Mouse (Mus musculus) activated CD4-positive, CD25-positive, alpha-beta regulatory T cell, adult 4 months (primary cell): ENCODE results near the gene Bod1. TPM values are rescaled to one million over a fixed set of nuclear protein-coding genes. Genes with fewer than 3 reads are reported as not detected.

Source experiments
- ATAC-seq: one replicate; pipeline ENCODE4 v1.8.0; 2017
- polyA plus RNA-seq, 2 experiments: library from polyadenylated mRNA; unstranded; fragments of 100-300 nt; shearing (Covaris generic); gene quantifications; one replicate each; pipeline ENCODE4 v1.2.1; 2017

Bod1 gene
- polyA plus RNA-seq, 2 experiments from 2014 or later: 4.9 to 6.2 TPM

DNA sequence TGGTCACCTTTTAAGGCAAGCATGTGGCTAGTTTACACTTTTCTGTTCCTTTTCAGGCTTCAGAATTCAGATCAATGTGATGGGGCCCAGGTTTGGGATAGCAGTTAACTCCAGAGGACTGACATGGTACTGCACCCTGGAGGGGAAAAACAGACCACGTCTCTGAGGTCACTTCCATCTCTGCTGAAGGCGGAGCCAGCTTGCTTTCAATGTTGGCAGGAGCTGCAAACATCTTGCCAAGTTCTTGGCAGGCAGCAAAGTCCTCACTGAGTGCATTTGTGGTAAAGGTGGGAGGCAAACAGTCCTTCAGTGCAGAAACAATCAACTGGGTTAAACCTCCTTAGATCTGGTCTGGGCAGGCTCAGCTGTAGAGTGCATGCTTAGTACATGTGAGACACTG, 7.5 kb downstream of the Bod1 start:
- peak; percentile 46 for ATAC-seq

DNA sequence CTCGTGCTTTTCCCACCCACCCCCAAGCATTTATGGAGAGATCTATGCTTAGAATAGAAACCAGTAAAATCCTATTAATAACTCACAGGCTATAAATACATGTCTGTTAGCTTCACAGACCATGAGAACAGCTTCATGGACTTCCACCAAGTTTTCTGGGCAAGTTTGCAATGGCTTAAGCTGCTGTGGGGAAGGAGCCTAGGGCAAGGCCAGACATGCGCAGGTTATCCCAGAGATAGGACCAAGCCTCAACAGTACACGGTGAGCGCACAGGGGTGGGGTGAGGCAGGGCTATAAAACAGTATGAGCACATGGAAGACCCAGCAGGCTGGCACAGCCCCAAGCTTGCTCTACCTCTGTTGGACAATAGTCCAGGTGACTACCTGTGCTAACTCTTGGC, 8.2 kb downstream of the Bod1 start:
- ATAC-seq: no peak

DNA sequence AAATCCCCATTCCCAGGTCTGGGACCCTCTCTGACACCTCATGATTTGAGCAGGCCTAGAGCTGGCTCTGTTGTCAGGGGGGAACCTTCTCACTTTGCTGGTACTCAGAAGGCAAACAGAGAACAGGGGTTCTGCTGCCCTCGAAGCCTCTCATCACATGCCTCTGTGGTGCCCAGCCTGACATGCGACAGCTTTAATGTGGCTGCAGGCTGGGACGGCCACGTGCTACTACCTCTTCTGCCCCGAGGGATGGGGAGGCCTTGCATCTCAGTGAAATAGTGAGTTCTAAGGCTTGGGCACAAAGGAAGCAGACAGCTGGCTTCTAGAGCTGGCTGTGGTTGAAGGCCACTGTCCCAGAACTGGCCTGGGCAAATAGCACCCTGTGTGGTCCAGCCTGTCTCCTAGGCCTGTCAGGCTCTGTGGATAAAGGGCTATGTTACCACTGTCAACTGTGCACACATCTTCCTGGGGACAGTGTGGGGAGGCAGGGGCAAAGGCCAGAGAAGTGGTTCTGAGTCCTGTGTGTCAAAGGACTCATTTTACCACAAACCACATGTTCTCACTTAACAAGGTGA, 8.7 kb downstream of the Bod1 start:
- no peak for ATAC-seq

DNA sequence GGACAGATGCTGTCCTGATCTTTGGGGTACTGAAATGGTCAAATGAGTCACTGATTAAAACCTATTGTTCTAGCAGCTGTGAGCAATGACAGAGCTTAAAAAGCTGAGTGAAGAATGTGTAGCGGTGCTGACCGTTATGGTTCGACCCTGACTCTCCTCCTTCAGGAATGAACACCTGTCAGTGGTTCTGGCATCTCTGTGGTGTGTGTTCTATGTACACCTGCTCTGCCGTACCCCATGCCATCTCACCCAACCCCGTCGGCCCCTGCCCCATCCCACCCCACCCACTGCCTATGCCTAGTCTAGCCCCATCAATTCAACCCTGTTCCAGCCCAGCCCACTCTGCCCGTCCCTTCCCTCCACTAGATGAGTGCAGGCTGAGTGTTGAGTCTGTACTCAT, 9.5 kb downstream of the Bod1 start:
- ATAC-seq: no peak

DNA sequence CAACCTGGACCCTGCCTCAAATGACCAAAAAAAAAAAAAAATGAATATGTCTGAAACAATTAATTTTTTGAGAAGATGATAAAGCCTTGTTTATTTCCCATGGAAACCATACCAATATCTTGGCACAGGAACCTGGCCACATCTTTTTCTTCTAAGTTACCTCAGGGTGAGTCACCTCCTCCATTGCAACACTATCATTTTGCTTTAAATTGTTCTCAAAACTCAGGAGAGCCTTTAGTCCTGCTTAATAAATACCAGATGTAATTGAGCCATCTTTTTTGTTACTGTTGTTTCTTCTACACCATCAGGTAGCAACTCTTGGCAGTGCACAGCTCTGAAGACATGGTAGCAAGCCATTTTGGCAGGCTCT, 13.9 kb downstream of the Bod1 start:
- ATAC-seq: no peak

DNA sequence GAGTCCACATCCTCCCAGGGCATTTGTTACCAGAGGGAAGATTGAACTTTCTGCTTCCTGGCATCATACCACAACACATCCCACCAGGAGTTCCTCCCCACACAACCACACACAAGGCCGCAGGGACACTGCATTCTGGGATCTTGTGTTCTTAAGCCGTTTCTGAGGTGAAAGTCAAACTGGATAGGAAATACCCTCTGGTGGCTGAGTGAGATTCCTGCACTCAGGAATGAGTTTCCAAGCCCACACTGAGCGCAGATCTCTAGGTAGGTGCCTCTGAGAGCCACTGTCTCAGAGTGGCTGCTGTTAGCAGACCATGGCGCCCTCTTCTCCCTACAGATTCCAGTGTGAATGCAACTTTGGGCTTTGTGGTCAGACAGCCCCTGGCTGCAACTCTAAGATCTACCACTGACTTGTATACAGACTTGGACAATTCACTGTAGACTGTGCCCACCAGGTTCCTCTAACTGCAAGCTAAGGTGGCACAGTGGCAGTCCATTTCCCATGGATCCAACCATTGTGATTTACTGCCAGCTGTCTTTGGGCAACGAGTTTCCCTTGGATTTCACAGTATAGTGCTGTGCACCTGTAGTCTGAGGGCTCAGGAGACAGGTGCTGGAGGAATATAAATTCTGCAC, 14.4 kb downstream of the Bod1 start:
- ATAC-seq: no peak

DNA sequence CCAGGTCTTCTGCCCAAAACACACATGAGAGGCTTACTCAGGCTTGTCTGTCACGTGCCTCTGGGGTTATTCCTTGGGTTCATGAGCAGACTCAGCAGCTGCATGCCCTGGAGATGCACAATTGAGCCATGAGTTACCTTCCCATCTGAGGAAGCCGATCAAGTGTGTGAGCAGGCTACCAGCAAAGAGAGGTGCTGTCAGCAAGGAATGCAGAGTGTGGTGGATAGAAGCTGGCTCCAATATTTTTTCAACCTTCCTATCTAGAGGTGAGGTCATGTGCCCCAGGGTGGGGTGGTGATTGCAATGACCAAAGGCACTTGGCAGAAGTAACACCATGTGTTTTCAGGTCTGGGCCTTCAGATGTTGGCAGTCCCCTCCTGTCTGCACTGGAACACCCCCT, 22.2 kb downstream of the Bod1 start:
- ATAC-seq: no peak

DNA sequence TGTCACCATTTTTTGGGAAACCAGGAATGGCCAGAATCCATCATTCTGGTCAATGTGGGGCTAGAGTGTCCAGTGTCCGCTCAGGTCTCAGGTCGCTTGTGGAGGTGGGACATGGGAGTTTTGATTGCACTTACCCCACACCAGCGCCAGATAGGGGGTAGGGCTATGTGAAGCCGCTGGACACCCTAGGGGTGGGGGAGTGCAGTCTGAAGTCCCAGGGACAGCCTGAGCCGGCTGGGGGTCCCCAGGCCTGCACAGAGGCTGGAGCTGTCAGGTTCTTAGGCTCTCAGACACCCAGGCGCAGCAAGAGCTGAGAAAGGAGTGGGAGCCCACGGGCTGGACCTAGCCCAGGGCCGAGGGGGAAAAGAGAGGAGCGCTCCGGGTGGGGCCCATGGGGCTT, 24.4 kb downstream of the Bod1 start:
- no peak for ATAC-seq

DNA sequence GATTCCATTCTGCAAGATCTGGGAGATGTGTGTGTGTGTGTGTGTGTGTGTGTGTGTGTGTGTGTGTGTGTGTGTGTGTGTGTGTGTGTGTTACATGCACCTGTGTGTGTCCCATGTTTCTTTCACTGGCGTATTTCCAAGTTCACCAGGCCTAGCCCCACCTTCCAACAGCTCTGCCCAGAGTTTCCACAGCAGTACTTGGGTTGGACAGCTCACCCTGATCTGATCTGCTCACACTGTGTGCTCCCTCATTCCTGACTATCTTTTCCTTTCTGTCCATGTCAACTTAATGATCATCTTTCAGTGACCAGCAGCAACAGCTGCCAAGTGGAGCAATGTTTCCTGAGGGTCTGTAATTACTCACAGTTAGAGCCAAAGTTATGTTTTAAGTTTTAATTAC, 25.1 kb downstream of the Bod1 start:
- no peak for ATAC-seq

DNA sequence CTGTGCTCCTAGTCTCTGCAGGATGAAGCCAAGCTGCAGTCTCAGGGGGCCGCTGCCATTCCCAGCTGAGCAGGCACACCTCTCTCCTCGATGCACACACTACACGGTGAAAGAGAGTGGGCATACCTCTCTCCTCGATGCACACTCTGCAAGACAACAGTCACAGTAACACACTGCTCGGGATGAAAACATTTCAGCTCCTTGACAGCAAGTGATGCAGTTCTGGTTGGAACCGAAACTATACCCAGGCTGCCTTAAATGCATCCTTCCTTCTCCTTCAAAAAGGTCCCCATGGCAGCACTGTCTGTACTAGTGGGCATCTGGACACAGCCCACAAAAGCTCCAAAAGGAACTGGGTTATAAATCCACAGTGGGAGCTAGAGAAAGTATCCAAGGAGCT, 28.6 kb downstream of the Bod1 start:
- no peak for ATAC-seq

DNA sequence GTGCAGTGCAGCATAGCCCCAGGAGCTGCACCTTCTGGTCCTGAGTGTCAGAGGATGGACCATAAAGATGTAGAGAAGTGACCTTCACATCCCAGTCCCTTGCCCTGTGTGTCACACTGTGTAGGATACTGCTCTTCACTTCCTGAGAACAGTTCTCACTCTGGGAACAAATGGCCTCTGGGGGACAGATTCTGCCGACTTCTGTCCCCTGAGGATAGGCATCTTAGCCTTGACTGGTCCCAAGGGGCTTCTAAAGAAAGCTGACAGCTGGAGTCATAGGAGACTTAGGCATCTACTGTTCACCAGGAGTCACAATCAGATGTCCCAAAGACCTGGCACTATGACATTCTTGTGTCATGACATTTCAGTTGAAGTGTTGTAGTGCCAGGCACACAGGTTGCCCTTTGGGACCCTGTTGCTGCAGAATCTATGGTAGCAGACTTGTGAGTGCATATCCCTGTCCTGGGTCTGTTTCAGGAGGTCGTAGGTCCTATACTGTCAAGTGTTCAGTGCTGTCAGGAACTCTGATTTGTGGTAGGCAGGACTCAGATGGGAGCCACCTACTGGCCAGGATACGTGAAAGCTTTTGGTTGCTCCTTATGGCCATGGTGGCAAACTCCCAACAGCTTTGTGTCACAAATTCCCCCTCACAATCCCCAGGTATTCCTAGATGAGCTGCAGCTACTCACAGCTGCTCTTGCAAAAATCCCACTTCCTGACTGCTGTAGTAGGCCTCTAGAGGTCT, 30.4 kb downstream of the Bod1 start:
- no peak for ATAC-seq

DNA sequence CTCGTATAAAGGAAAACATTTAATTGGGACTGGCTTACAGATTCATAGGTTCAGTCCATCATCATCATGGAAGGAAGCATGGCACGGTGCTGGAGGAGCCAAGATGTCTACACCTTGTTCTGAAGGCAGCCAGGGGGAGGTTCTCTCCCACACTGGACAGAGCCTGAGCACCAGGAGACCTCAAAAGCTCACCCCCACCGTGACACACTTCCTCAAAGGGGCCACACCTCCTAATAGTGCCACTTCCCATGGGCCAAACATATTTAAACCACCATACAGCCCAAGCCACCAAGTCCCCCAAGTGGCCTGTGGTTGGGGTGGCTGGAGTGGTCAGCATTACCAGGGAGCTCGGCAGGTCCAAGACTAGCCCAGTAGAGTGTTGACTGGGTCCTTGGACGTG, 31.5 kb downstream of the Bod1 start:
- no peak for ATAC-seq

DNA sequence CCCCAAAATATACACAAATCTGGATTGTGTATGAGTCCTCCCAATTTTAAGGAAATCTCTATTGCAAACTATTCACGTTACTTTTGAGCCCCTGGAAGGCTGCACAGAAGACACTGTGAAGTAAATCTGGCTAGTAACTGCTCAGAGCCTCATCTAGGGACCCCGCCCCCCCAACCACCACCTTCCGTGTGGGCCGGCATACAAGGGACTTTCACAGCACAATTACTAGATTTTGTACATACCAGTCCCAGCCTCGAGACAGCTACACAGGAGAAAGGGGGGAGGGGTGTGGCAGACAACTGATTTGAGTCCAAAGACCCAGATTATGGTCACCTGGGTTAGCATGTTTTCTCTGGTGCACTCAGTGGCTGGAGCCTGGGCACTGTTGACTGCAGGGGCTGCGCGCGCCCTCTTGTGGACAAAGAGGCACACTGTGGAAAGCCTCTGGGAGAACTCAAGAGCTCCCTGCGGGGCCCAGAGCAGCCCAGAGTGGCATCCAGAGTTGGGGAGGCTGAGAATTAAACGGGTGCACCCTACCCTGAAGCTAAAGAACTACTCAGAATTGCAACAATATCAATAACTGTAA, 33.8 kb downstream of the Bod1 start:
- ATAC-seq: no peak

DNA sequence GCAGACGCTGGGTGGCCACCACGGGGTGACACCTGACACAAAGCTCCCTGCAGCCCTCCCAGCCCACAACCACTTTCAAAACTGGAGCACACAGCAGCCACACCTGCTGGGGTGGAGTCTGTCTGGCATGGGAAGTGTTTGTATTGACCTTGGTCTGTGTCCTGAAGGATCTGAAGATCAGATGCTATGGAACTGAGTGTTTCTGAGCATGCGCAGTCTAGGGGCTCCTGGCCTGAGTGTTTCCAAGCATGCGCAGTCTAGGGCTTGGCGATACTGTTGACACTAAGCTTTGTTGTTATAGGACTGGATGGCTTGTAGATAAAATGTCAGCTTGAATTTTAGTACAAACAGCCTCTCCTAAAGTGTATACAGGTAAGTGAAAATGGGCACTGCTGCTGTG, 43.0 kb downstream of the Bod1 start:
- ATAC-seq: no peak

DNA sequence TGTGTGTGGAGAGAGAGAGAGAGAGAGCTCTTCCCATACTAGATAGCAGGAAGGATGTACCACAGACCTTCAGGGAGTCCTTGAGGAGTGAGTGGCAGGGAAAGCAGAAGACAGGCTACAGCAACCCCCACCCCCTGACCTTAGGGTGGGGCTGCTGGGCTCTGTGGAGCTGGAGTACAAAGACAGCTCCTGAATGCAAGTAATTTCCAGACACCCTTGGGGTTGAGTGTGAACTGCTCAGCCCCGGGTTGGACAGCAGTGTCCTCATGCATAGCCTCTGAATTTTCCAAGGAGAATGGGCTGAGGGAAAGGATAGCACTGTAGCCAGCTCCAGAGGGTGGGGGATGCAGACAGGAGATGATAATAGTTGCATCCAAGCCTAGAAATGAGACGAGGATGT, 50.9 kb downstream of the Bod1 start:
- no peak for ATAC-seq

DNA sequence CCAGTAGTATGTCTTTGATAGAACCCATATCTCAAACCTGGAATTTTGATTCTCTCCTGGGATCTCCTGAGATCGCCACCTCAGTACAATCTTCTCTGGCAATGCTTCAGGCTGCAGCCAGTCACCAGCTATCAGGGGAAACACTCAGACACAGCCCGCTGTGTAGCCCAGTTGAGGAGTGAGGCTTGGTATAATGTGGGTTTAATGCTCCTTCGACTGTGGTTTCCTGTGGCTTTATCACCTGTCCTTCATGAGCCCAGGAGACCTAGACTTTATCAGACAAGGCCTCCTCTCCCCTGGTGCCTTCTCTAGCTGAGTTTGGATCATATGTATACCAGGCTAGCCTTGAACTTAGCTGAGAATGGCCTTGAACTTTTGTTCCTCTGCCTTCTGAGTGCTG, 53.9 kb downstream of the Bod1 start:
- ATAC-seq: no peak

DNA sequence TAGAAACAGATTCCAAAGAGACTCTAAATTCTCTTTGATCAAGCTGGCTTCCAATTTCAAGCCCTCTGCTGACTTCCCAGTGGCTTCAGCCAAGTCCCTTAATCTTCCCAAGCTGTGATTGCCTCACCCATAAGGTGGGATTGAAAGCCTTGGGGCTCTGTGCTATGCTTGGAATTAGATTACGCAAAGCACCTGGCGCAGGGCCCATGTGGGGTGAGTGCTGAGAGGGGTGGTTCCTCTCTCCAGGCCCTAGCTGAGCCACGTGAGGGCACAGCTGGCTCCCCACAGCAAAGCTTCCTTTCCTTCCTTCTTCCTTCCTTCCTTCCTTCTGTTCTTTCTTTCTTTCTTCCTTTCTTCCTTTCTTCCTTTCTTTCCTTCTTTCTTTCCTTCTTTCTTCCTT, 54.4 kb downstream of the Bod1 start:
- no peak for ATAC-seq

DNA sequence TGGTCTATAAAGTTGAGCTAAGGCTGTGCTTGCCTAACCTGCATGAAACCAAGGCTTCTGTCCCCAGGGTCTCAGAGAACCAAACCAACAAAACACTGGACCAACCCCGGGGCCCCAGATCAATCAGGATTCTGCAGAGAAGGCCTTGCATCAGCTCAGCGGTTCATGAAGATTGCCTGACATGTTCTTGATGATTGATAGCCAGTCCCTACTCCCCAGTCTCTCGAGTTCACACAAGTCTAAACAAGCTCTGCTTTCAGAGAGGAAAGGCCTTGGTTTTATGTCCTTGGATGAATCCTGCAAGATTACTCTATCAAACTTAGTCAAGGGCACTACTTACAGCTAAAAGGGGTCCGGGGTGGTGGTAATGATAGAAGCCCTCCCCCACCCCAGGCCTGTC, 55.0 kb downstream of the Bod1 start:
- no peak for ATAC-seq

Other genes with a start within 250 kb of the Bod1 start
- 1 to 10 TPM; 6.7 to 8.7 TPM for gene Cpeb4, start 200.3 kb upstream of the Bod1 start, polyA plus RNA-seq